Mouse (Mus musculus): Measurements from ENCODE around the gene Hbb-bs.
"Not testable (repeated sequence)": the region's sequence is repeated elsewhere in the genome, so short reads cannot be mapped to it uniquely, and the experiment has no call there.

The Hbb-bs gene

DNA sequence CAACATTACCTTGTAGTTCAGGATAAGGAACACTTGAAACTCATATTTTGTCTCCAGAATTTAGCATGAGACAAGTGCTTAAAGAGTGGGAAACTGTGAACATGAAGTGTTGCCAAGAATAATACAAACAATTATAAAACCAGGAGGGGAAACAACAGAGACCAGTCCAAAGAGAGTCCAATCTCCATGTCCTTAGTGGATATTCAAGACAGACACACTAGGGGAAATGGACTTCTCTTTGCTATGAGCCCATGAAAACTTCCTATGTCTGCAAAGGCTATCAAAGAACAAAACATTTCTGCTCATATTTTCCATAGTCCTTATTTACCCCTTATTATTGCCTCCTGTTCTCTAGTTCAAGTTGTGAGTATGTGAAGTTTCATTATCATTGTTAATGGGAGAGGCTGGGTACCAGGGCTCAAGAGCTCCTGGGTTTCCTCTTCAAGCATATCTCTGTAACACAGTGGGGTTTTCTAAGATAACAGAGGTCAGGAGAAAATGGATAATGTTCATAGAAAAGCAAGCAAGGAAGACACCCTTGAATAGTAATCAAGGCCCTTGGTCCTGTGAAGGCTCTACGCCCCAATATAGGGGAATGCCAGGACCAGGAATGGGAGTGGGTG, 16.6 kb downstream of the Hbb-bs start:
- DNase-seq (ENCODE audit: low spot score), result no peak

DNA sequence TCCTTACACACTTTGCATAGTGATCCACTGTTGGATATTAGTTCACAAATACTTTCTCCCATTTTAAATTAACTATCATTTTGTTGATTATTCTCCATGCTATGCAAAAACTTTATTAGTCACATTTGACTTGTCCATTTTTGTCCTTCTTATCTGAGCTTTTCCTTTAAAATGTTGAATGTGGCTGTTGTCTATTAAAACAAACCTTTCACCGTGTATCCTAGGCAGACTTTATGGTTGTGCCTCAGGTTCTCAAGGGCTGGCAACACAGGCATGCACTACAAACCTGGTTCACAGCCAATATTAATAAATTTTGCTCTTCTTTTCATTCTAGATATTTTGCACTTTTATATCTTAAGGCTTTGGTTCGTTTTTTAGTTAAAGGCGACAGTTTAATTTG, 17.1 kb downstream of the Hbb-bs start:
- no peak for DNase-seq (ENCODE audit: low spot score)

DNA sequence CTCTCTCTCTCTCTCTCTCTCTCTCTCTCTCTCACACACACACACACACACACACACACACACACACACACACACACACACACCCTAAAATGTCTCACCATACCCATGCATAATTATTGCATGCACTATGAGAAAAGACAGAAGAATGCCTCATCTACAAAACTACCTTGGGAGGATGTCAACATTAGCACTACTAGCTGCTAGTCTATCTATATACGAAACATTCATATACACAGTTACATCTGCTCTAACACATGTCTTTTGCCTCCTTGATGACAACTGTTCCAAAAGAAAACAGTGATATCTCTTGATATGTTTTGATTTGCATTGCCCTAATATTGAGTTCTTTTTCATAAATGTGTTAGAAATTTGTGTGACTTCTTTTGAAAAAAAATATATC, 17.6 kb downstream of the Hbb-bs start:
- DNase-seq (ENCODE audit: low spot score), result no peak

DNA sequence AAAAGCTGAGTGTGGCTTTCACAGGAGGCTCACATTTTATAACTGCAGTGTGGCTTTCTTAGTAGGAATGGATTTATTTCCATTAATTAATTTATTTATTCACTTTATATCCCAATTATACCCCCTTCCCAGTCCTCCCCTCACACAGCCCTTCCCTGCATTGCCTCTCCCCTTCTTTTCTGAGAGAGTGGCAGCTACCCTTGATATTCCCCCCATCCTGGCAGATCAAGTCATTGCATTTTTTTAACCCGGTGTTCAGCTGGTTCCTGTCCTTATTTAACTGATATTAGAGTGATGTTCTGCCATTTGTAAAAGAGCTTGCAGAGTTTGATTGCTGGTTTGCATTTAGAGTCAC, 18.1 kb downstream of the Hbb-bs start:
- no peak for DNase-seq (ENCODE audit: low spot score)

DNA sequence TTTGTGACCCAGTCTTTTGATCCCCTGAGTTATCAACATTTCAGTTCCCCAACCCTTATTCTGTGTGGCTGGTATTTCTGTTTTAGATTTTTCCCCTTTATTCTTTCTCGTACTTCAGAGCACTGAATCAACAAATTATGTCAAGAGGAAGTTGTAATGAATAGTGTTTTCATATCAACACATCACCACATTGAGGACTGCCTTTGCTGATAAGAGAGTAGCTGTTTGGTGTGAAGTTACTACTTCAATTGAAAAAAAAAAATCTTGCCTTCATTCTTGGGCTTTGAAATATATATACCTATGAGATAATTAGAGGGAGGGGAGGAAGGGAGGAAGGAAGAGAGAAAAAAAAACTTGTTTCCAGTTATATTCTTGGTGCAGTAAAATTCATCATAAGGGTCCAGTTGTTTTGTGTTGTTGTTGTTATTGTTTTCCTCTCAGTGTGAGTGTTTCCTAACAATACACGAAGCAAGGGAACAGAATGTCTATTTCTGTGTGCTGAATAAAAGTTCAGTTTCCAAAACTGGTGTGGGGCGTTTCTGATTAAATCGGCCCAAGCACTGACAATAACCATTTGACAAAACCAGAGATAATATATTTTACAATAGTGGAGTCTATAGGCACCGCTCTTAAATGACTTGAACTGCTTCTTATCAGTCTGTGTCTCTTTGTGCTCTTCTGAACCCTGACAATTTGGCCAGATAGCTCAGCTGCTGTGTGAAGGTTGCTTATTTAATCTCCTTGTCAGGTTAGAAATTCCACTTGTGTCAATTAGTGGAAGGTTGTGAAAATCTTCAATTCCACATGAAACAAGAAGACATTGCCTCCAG, 18.7 kb downstream of the Hbb-bs start:
- DNase-seq (ENCODE audit: low spot score), result no peak

DNA sequence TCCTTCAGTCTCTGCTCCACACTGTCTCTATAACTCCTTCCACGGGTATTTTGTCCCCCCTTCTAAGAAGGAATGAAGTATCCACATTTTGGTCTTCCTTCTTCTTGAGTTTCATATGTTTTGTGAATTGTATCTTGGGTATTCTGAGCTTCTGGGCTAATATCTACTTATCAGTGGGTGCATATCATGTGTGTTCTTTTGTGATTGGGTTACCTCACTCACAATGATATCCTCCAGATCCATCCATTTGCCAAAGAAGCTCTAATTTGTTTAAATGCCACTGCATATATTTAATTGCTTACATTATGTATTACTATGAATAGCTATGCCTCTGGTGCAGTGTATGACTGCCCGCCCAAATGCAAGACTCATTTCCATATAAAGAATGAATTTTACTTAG, 19.8 kb downstream of the Hbb-bs start:
- DNase-seq (ENCODE audit: low spot score), result not testable (repeated sequence)

DNA sequence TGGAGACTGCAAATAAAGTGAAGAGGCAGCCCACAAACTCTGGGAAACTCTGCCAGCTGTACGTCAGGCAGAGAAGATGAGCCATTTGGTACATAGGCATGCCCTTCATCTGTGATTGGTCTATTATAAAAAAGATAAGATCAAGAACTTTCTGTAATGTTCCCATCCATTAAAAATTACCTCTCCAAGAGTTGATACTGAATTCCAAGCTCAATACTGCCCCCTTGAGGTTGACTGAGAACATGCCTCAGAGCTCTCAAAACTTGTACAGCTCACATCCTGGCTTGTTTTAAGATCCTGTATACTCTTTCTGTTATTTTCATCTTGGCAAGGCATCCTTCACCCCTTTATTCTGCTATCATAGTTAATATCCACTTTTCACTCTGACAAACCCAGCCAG, 21.0 kb downstream of the Hbb-bs start:
- DNase-seq (ENCODE audit: low spot score), result peak; percentile 77

DNA sequence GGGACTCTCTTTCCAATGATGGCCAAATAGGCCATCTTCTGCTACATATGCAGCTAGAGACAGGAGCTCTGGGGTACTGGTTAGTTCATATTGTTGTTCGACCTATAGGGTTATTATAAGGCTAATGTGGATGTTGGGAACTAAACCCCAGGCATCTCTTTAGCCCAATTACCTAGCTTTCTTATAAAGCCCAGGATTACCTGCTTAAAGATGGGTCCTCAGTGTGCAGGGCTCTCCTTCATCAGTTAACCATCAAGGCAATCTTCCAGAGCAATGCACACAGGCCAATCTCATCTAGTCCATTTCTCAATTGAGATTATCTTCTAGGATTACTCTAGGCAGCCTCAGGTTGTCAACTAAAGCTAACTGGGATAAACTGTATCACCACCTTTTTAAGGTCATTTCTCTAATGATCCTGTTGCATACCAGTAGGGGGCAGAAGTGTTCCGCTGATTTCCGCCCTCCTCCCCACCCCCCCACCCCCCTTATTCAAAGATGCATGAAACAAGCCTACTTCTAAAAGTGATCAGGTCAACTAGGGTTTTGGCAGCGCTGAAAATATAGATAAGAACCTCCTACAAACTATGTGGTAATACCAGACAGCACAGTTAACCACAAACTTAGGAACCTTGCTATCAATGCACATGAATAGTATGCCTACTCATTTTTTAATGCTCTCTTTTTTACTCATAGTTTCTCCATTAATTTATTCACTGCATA, 35.1 kb downstream of the Hbb-bs start:
- no peak for DNase-seq (ENCODE audit: low spot score)

DNA sequence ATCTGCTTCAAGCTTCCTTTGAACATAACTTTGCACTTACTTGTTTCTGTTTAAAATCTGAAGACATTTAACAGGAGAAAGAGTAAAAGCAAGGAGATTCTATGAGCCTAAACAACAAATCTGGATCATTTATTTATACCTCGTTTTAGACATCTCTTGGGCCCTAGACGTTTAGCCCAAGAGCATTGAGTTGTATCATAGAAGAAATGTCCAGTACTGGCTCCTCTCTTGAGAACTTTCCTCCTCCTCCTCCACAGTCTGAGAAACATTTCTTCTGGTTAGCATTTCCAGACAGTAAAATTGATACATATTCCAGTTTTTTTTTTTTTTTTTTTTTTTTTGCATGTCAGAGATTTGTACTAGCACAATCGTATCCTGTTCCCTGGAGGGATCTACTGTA, 36.2 kb downstream of the Hbb-bs start, which contains the start of gene Olfr67:
Gene Olfr67, minus strand, starts transcription at position 101 of the 400 bp plus-strand sequence.
- no peak for DNase-seq (ENCODE audit: low spot score)

DNA sequence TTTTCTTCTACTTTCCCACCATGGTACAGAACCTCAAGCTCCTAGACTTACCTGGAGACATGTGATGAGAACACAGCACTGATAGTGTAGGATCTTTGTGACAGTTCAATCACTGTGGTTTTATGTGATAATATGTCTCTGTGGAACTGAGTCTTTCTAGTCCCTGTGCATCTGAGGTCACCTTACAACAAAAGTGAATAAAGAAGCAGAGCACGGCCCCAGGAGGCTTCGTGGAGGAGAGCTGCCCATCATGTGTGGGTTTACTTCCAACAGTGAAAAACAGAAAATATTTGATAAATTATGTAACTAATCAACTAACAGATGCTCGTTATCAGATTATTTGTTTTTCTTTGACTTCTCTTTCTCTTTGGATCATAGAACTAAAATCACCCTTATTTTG, 48.3 kb downstream of the Hbb-bs start, which contains the start of gene Olfr68:
Gene Olfr68, minus strand, starts transcription at position 101 of the 400 bp plus-strand sequence.
- no peak for DNase-seq (ENCODE audit: low spot score)

DNA sequence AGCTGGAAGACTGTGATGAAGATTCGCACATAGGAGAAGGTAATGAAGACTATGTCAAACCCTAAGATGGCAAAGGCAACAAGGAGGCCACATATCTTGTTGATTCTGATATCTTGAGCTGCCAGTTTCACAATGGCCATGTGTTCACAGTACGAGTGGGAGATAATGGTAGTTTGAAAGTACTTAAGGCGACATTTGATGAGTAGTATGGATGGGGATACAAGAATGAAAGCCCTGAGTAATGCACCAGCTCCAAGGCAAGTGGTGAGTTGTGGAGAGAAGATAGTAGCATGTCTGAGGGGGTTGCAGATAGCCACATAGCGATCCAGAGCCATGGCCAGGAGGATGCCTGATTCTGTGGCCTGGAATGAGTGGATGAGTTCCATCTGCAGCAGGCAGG, 50.2 kb downstream of the Hbb-bs start:
- not testable (repeated sequence) for DNase-seq (ENCODE audit: low spot score)
